Mouse (Mus musculus): ENCODE measurements around the gene Kif1a. TPM values are rescaled to one million over a fixed set of nuclear protein-coding genes. Genes with fewer than 3 reads are reported as not detected.

Kif1a gene
- polyA plus RNA-seq, 1 experiment, result 0.07 TPM

- Histone ChIP-seq H3K27me3 (replicated peaks) (peaks cover 41% of the 10 kb centered on the region), H3K9me3 (peaks cover 4% of the 10 kb centered on the region; the same call in 1 of the 2 replicates), H3K4me1 (peaks cover 6% of the 10 kb centered on the region), H3K36me3 (replicated peaks; ENCODE audit: low read length) (no peaks in the 10 kb centered on the region), H3K4me3 (replicated peaks) (no peak overlapping the region)
- TF ChIP-seq FLI1 (IDR thresholded peaks at IDR 0.05; ENCODE audit: low read length) (no peak), GATA1 (IDR thresholded peaks at IDR 0.05; ENCODE audit: borderline replicate concordance, low read length) (no peak)
Observed at GRCm38 (mm10) chr1:93128710-93129349, 27.1 kb upstream of the Kif1a start.

DNA sequence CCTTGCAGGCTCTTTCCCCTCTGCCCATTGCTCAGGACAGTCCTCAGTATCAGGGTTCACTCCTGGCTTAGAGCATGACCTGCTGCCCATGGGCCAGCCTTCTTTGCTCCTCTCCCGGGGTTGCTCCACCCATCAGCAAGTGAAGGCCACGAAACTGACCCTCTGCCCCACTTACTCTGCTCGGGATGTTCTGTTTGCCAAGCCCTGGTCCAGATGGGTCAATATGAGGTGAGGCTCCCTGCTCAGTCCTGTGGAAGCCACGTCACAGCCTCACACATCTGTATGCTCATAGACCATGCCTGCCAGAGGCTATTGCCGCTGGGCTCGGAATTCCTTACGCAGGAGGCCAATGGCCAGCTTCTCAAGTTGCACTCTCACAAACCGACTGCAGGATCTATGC lies 26.5 kb upstream of the Kif1a start:
- peaks cover 42% of the 10 kb centered on the region for H3K27me3 ChIP-seq (replicated peaks)
- peaks cover 6% of the 10 kb centered on the region for H3K4me1 ChIP-seq
- TF ChIP-seq GATA1 (IDR thresholded peaks at IDR 0.05; ENCODE audit: borderline replicate concordance, low read length), result no peak
- no peak for TF ChIP-seq FLI1 (IDR thresholded peaks at IDR 0.05; ENCODE audit: low read length)
- peaks cover 4% of the 10 kb centered on the region; the same call in 1 of the 2 replicates for H3K9me3 ChIP-seq
- H3K4me3 ChIP-seq (replicated peaks), result no peak overlapping the region
- H3K36me3 ChIP-seq (replicated peaks; ENCODE audit: low read length), result no peaks in the 10 kb centered on the region

DNA sequence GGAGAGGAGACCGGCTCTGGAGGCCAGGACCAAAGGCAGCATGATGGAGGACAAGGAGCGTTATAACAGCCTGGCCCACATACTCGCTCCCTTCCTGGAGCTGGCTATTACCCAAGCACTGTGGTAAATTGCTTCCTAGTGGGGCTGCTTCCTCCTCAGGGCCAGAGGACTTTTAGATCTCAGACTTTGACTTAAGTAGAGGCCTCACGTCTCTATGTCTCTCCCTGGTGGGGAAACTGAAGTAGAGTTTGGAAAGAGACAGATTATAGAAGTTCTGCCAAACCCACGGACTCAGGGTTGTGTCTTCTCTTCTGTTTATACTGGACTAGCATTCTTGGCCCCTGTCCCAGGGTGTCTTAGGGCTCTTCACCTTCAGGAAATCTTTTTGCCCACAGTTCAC lies 23.5 kb upstream of the Kif1a start:
- H3K27me3 ChIP-seq (replicated peaks), result peaks cover 31% of the 10 kb centered on the region
- no peaks in the 10 kb centered on the region for H3K36me3 ChIP-seq (replicated peaks; ENCODE audit: low read length)
- H3K9me3 ChIP-seq, result peaks cover 4% of the 10 kb centered on the region; the same call in 1 of the 2 replicates
- no peak for TF ChIP-seq GATA1 (IDR thresholded peaks at IDR 0.05; ENCODE audit: borderline replicate concordance, low read length)
- TF ChIP-seq FLI1 (IDR thresholded peaks at IDR 0.05; ENCODE audit: low read length), result no peak
- peaks cover 6% of the 10 kb centered on the region for H3K4me1 ChIP-seq
- H3K4me3 ChIP-seq (replicated peaks), result no peak overlapping the region

- Histone ChIP-seq H3K9me3 (peaks cover 4% of the 10 kb centered on the region; the same call in 1 of the 2 replicates), H3K27me3 (replicated peaks) (peaks cover 29% of the 10 kb centered on the region), H3K36me3 (replicated peaks; ENCODE audit: low read length) (no peaks in the 10 kb centered on the region), H3K4me3 (replicated peaks) (no peak overlapping the region), H3K4me1 (peaks cover 6% of the 10 kb centered on the region)
- TF ChIP-seq GATA1 (IDR thresholded peaks at IDR 0.05; ENCODE audit: borderline replicate concordance, low read length) (no peak), FLI1 (IDR thresholded peaks at IDR 0.05; ENCODE audit: low read length) (no peak)
Observed at GRCm38 (mm10) chr1:93124066-93124465, 22.3 kb upstream of the Kif1a start.

- Histone ChIP-seq H3K36me3 (replicated peaks; ENCODE audit: low read length) (no peaks in the 10 kb centered on the region), H3K4me3 (replicated peaks) (no peak overlapping the region), H3K9me3 (peaks cover 4% of the 10 kb centered on the region; the same call in 1 of the 2 replicates), H3K4me1 (peaks cover 6% of the 10 kb centered on the region), H3K27me3 (replicated peaks) (peaks cover 25% of the 10 kb centered on the region)
- no peak for TF ChIP-seq FLI1 (IDR thresholded peaks at IDR 0.05; ENCODE audit: low read length)
- TF ChIP-seq GATA1 (IDR thresholded peaks at IDR 0.05; ENCODE audit: borderline replicate concordance, low read length), result no peak
Observed at GRCm38 (mm10) chr1:93123179-93123854, 21.6 kb upstream of the Kif1a start.

DNA sequence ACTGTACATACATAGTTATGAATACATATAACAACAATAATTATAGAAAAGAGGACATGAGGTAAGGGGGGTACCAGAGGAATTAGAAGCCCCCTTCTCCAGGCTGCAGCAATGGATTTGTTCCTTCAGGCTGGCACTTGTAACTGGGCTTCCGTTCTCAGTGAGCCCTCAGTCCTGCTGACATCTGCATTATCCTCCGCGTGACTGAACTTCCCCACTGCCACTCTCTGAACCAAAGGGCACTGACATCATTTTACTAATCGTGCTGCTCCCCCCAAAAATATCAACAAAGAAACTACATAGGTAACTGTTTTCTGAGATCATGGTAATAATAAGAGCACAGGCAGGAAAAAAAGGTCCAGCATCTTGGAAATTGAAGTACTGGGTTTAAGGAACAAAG lies 17.1 kb upstream of the Kif1a start:
- Histone ChIP-seq H3K9me3 (no peaks in the 10 kb centered on the region), H3K27me3 (replicated peaks) (peaks cover 23% of the 10 kb centered on the region), H3K4me3 (replicated peaks) (no peak overlapping the region), H3K36me3 (replicated peaks; ENCODE audit: low read length) (no peaks in the 10 kb centered on the region), H3K4me1 (peaks cover 8% of the 10 kb centered on the region)
- TF ChIP-seq FLI1 (IDR thresholded peaks at IDR 0.05; ENCODE audit: low read length) (no peak), GATA1 (IDR thresholded peaks at IDR 0.05; ENCODE audit: borderline replicate concordance, low read length) (no peak)

GRCm38 (mm10) chr1:93115471-93115870 lies 13.7 kb upstream of the Kif1a start:
- no peak for TF ChIP-seq FLI1 (IDR thresholded peaks at IDR 0.05; ENCODE audit: low read length)
- no peak for TF ChIP-seq GATA1 (IDR thresholded peaks at IDR 0.05; ENCODE audit: borderline replicate concordance, low read length)
- Histone ChIP-seq H3K4me1 (peaks cover 8% of the 10 kb centered on the region), H3K36me3 (replicated peaks; ENCODE audit: low read length) (no peaks in the 10 kb centered on the region), H3K27me3 (replicated peaks) (peaks cover 23% of the 10 kb centered on the region), H3K9me3 (peaks cover 18% of the 10 kb centered on the region), H3K4me3 (replicated peaks) (peak overlapping the region; percentile 85)

DNA sequence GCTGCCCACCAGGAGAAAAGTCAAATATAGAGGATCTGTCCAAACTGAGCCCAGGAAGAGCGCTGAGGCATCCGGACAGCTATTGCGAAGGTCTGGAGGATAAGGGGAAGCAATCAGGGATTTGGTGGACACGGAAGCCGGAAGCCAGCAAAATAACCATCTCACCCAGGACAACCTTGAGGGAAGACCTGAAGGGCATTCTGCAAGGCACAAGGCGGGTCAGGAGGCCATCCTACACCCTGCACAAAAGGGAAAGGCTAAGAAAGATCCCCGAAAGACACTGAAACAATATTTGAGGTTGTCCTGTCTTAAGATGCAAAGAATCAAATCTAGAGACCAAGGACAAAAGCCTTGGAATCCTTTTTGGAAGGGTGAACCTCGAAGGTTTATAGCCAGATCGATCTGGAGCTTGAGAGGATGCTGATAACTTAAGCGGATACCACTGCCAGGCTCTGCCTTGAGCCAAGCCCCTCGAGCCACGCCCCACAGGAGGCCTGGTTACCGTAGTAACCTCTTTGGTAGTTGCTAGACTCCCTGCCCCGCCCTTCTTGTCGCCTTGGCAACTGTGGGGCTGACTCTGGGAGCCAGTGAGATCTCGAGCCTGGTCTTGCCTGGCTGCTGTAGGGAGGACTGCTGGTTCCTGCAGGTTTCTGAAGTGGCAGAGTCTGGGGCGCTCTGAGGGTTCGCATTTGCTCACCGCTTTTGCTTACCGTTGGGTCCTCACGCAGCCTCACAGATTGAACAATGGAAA lies 13.1 kb upstream of the Kif1a start:
- no peak for TF ChIP-seq FLI1 (IDR thresholded peaks at IDR 0.05; ENCODE audit: low read length)
- TF ChIP-seq GATA1 (IDR thresholded peaks at IDR 0.05; ENCODE audit: borderline replicate concordance, low read length), result no peak
- peaks cover 18% of the 10 kb centered on the region for H3K9me3 ChIP-seq
- peaks cover 23% of the 10 kb centered on the region for H3K27me3 ChIP-seq (replicated peaks)
- no peaks in the 10 kb centered on the region for H3K36me3 ChIP-seq (replicated peaks; ENCODE audit: low read length)
- peak overlapping the region; percentile 85 for H3K4me3 ChIP-seq (replicated peaks)
- peaks cover 8% of the 10 kb centered on the region for H3K4me1 ChIP-seq

GRCm38 (mm10) chr1:93102700-93103099 lies 949 bp upstream of the Kif1a start:
- no peaks in the 10 kb centered on the region for H3K36me3 ChIP-seq (replicated peaks; ENCODE audit: low read length)
- TF ChIP-seq GATA1 (IDR thresholded peaks at IDR 0.05; ENCODE audit: borderline replicate concordance, low read length), result no peak
- no peak for TF ChIP-seq FLI1 (IDR thresholded peaks at IDR 0.05; ENCODE audit: low read length)
- H3K9me3 ChIP-seq, result peaks cover 7% of the 10 kb centered on the region; the same call in 1 of the 2 replicates
- peaks cover 15% of the 10 kb centered on the region; the same call in 1 of the 2 replicates for H3K4me1 ChIP-seq
- peaks cover 66% of the 10 kb centered on the region for H3K27me3 ChIP-seq (replicated peaks)
- no peak overlapping the region for H3K4me3 ChIP-seq (replicated peaks)

Data from megakaryocyte, embryonic 14.5 days (primary cell).